Mouse (Mus musculus): ENCODE measurements at regions not wholly inside any gene's neighbourhood (a gene's known extent, or its start where the extent isn't known, plus 50 kb on each side); places are given as distances from the start of the nearest gene placed in this dataset.

DNA sequence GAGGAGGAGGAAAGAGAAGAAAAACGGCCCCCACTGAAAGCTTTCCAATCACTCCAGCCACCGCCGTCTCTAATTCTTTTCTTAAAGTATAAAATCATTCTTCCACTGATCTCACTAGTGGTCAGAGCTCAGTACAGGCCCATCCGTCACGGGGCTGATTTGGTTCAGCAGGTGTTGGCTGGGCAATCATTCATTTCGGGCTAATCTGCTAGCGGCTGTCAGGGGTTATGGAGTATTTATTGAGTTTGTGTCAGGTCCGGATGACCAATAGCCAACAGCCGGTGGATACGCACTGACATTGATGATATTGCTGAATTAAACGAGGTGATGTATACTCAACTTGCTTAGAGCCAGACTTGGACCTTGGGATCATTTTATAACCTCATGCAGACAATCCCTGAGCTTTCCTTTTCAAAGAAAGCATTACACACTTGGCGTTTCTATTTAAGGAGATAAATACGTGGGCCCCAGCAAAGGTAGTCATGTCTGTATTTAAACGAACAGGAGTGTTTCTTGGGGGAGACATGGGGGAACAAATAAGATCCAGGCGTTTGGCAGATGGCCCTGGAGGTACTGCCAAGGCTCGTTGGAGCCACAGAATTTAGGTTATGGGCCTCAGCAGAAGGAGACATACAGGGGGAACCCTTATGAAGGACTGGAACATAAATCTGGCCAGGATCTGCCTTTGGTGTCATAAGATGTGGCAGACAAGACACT is 385.1 kb downstream of the Gm45692 start:
- Histone ChIP-seq H3K4me2 (ENCODE audit: low read depth, low read length) (no peak overlapping the region), H3K4me1 (ENCODE audit: control insufficient read depth, insufficient read depth, low read length) (no peaks in the 10 kb centered on the region; the same call in 1 of the 2 replicates), H3K9ac (ENCODE audit: low read depth, low read length) (no peak overlapping the region), H3K4me3 (ENCODE audit: low read length) (no peak overlapping the region), H3K36me3 (ENCODE audit: control insufficient read depth, insufficient read depth, low read length) (no peaks in the 10 kb centered on the region), H3K27ac (ENCODE audit: low read length) (no peak overlapping the region), H3K27me3 (replicated peaks; ENCODE audit: control insufficient read depth, insufficient read depth, low read length) (no peaks in the 10 kb centered on the region; the same call in 1 of the 2 replicates), H3K9me3 (ENCODE audit: control insufficient read depth, low read length) (no peaks in the 10 kb centered on the region)
- WGBS: 32% methylated on average over 16 of the region's 16 CpGs
- ATAC-seq: no peak

DNA sequence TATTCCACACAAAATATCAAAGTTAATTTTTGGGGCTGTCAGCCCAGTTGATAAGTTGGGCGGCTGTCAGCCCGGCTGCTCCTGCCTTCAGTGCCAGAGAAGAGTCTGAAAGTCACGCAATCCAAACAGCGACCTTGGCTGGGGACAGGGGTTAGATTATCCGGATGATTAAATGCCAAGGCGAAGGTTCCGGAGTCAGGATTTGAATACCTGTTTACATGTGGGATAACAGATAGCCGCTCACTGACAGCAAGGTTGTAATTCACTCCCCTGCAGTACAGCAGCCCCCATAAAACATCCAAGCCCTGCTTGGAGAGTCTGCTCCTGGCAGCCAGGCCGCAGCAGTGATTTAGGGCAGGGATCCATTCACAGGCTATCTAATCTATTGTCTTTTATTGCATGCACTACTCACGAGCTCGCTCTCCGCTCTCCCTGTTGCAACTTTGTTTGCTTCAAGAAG is 388.3 kb downstream of the Gm45692 start:
- no peak overlapping the region for H3K4me3 ChIP-seq (ENCODE audit: low read length)
- no peaks in the 10 kb centered on the region for H3K36me3 ChIP-seq (ENCODE audit: control insufficient read depth, insufficient read depth, low read length)
- no peak overlapping the region for H3K4me2 ChIP-seq (ENCODE audit: low read depth, low read length)
- WGBS: 13% methylated on average over 12 of the region's 12 CpGs
- H3K4me1 ChIP-seq (ENCODE audit: control insufficient read depth, insufficient read depth, low read length): no peaks in the 10 kb centered on the region; the same call in 1 of the 2 replicates
- H3K27ac ChIP-seq (ENCODE audit: low read length): no peak overlapping the region
- peak; percentile 85 for ATAC-seq
- no peaks in the 10 kb centered on the region for H3K9me3 ChIP-seq (ENCODE audit: control insufficient read depth, low read length)
- no peak overlapping the region for H3K9ac ChIP-seq (ENCODE audit: low read depth, low read length)
- no peaks in the 10 kb centered on the region; the same call in 1 of the 2 replicates for H3K27me3 ChIP-seq (replicated peaks; ENCODE audit: control insufficient read depth, insufficient read depth, low read length)

DNA sequence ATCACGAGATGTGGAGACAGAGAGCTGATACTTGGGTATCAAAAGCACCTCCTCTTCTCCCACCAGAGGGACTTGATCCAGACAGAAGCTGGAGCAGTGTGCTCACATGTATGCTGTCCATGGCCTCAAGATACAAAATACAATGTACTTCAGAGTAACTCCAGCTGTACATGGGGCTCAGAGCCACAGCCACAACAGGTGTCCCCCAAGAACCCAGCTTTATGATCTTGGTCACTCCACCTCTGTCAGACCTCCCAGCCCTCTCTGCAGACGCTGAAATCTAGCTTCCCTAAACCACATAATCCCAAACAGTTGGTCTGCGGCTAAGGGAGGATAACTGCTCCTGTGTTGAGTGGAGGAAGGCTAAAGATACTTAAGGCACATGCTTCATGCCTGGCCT is 389.9 kb downstream of the Gm45692 start:
- Histone ChIP-seq H3K27me3 (replicated peaks; ENCODE audit: control insufficient read depth, insufficient read depth, low read length) (no peaks in the 10 kb centered on the region; the same call in 1 of the 2 replicates), H3K9ac (ENCODE audit: low read depth, low read length) (no peak overlapping the region), H3K27ac (ENCODE audit: low read length) (no peak overlapping the region), H3K4me2 (ENCODE audit: low read depth, low read length) (no peak overlapping the region), H3K4me3 (ENCODE audit: low read length) (no peak overlapping the region), H3K9me3 (ENCODE audit: control insufficient read depth, low read length) (no peaks in the 10 kb centered on the region), H3K36me3 (ENCODE audit: control insufficient read depth, insufficient read depth, low read length) (no peaks in the 10 kb centered on the region), H3K4me1 (ENCODE audit: control insufficient read depth, insufficient read depth, low read length) (no peaks in the 10 kb centered on the region; the same call in 1 of the 2 replicates)
- no peak for ATAC-seq
- 74% methylated on average over 3 of the region's 3 CpGs for WGBS

DNA sequence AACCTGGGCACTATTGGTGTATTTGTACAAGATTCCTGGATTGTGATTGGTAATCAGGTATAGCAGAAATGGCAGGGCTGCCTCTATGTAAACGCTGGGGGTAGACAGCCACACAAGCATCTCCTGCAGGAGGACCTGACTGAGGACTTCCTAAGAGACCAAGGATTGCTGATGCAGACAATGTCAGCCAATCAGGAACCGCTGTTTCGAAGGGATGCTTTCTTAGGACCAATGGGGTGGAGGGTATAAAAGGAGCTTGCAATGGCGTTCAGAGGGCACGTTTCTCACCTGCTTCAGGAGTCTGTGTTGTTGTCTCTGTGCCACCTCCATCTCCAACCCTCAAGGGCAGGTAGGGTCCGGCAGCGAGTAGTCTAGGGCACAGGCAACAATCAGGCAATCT is 393.7 kb downstream of the Gm45692 start:
- WGBS: 83% methylated on average over 7 of the region's 7 CpGs
- no peak for ATAC-seq
- Histone ChIP-seq H3K27me3 (replicated peaks; ENCODE audit: control insufficient read depth, insufficient read depth, low read length) (no peaks in the 10 kb centered on the region; the same call in 1 of the 2 replicates), H3K36me3 (ENCODE audit: control insufficient read depth, insufficient read depth, low read length) (no peaks in the 10 kb centered on the region), H3K9me3 (ENCODE audit: control insufficient read depth, low read length) (no peaks in the 10 kb centered on the region), H3K4me3 (ENCODE audit: low read length) (no peak overlapping the region), H3K4me1 (ENCODE audit: control insufficient read depth, insufficient read depth, low read length) (no peaks in the 10 kb centered on the region), H3K27ac (ENCODE audit: low read length) (no peak overlapping the region), H3K4me2 (ENCODE audit: low read depth, low read length) (no peak overlapping the region), H3K9ac (ENCODE audit: low read depth, low read length) (no peak overlapping the region)

DNA sequence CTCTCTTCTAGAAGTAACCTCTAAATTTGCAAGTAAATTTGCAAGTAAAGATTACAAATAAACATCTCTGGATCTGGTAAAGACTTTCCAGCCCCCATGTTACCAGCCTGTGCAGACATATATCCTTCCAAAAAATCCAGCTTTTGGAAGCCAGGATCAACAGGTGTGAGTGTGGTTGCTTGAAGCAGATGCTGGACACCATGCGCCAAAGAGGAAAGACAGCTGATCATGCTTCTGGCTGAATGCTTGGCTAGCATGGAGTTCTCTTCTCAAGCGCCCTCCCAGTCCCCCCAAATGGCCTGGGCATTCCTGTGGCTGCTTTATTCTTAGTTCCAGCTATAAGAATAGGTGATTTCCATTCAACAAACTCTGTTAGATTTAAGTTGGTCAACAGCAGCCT is 404.9 kb downstream of the Gm45692 start:
- H3K27ac ChIP-seq (ENCODE audit: low read length): no peak overlapping the region
- no peaks in the 10 kb centered on the region for H3K4me1 ChIP-seq (ENCODE audit: control insufficient read depth, insufficient read depth, low read length)
- 96% methylated on average over 2 of the region's 2 CpGs for WGBS
- H3K4me2 ChIP-seq (ENCODE audit: low read depth, low read length): no peak overlapping the region
- H3K4me3 ChIP-seq (ENCODE audit: low read length): no peak overlapping the region
- no peak for ATAC-seq
- no peaks in the 10 kb centered on the region for H3K36me3 ChIP-seq (ENCODE audit: control insufficient read depth, insufficient read depth, low read length)
- H3K9ac ChIP-seq (ENCODE audit: low read depth, low read length): no peak overlapping the region
- no peaks in the 10 kb centered on the region for H3K27me3 ChIP-seq (replicated peaks; ENCODE audit: control insufficient read depth, insufficient read depth, low read length)
- no peaks in the 10 kb centered on the region for H3K9me3 ChIP-seq (ENCODE audit: control insufficient read depth, low read length)

DNA sequence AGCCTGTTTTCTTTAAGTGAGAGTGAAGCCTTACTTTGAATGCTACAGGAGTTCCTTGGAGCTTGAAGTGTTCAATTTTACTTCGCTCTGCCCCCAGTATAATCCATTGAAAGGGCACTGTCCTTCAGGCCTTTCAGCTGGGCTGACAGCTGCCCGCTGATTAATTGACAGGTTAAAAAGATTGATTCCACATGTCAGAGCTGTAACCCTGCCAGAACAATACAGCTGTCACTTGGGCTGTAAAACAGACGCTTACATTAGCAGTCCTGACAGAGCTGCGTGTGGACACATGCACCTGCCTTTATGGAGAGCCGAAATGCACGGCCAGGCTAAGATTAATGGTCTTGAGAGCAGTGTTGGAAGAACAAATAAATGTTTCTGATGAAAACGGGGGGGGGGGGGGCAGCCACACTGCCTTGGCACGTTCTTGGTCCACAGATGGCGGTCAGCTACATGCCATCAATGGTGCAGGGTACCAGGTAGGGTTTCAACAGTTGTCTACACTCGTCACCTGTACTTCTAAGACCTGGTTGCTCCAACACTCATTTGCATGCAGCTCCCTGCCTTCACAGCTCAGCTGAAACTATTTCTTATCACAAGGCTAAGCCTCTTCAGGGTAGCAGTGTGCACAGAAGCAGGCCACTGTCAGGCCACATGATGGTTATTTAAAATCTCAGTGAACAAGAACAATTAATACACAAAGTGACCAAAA is 407.3 kb downstream of the Gm45692 start:
- Histone ChIP-seq H3K9ac (ENCODE audit: low read depth, low read length) (no peak overlapping the region), H3K9me3 (ENCODE audit: control insufficient read depth, low read length) (no peaks in the 10 kb centered on the region), H3K36me3 (ENCODE audit: control insufficient read depth, insufficient read depth, low read length) (no peaks in the 10 kb centered on the region), H3K4me1 (ENCODE audit: control insufficient read depth, insufficient read depth, low read length) (no peaks in the 10 kb centered on the region), H3K4me3 (ENCODE audit: low read length) (no peak overlapping the region), H3K4me2 (ENCODE audit: low read depth, low read length) (no peak overlapping the region), H3K27me3 (replicated peaks; ENCODE audit: control insufficient read depth, insufficient read depth, low read length) (0 out of 2 replicates have a peak, but pooled peaks cover 4% of the 10 kb centered on the region), H3K27ac (ENCODE audit: low read length) (no peak overlapping the region)
- 31% methylated on average over 10 of the region's 10 CpGs for WGBS
- peak; percentile 23; the same call in 1 of the 2 replicates for ATAC-seq

DNA sequence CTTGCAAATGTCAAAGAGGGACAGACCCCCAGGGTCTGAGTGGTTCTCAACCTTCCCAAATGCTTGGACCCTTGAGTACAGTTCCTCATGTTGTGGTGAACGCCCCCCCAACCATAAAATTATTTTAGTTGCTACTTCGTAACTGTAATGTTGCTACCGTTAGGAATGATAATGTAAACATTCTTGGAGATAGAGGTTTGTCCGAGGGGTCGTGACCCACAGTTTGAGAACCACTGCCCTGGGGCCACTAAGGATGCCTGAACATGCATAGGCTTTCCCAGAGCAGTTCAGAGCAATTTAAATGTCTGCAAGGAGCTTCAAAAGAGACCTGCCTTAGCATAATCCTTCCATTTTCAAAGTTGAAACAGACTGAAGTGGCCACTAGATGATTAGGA is 407.8 kb downstream of the Gm45692 start:
- H3K4me3 ChIP-seq (ENCODE audit: low read length): no peak overlapping the region
- WGBS: 51% methylated on average over 5 of the region's 5 CpGs
- H3K9ac ChIP-seq (ENCODE audit: low read depth, low read length): no peak overlapping the region
- H3K27me3 ChIP-seq (replicated peaks; ENCODE audit: control insufficient read depth, insufficient read depth, low read length): 0 out of 2 replicates have a peak, but pooled peaks cover 4% of the 10 kb centered on the region
- H3K27ac ChIP-seq (ENCODE audit: low read length): no peak overlapping the region
- no peaks in the 10 kb centered on the region for H3K9me3 ChIP-seq (ENCODE audit: control insufficient read depth, low read length)
- H3K36me3 ChIP-seq (ENCODE audit: control insufficient read depth, insufficient read depth, low read length): no peaks in the 10 kb centered on the region
- ATAC-seq: no peak
- no peaks in the 10 kb centered on the region for H3K4me1 ChIP-seq (ENCODE audit: control insufficient read depth, insufficient read depth, low read length)
- no peak overlapping the region for H3K4me2 ChIP-seq (ENCODE audit: low read depth, low read length)

DNA sequence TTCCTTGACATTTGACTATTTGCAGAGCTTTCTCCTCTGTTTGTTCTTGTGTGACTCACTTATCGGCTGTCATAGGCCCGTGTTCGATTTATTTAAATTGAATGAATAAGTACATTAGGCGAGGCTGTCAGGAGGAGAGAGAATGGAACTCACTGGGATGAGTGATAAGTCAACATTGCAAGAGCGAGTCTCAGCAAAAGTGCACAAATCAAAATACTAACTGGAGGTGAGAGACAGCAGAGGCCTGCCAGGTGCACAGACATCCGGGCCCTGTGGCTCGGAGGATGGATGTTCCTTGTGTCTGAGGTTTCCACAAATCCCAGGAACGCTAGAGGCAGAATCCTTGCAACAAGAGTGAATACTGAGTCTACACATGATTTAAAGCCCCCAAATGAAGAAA is 410.6 kb downstream of the Gm45692 start:
- no peaks in the 10 kb centered on the region for H3K36me3 ChIP-seq (ENCODE audit: control insufficient read depth, insufficient read depth, low read length)
- no peaks in the 10 kb centered on the region for H3K4me1 ChIP-seq (ENCODE audit: control insufficient read depth, insufficient read depth, low read length)
- H3K27ac ChIP-seq (ENCODE audit: low read length): no peak overlapping the region
- 0 out of 2 replicates have a peak, but pooled peaks cover 4% of the 10 kb centered on the region for H3K27me3 ChIP-seq (replicated peaks; ENCODE audit: control insufficient read depth, insufficient read depth, low read length)
- 36% methylated on average over 8 of the region's 8 CpGs for whole genome bisulfite sequencing
- H3K9ac ChIP-seq (ENCODE audit: low read depth, low read length): no peak overlapping the region
- no peak overlapping the region for H3K4me3 ChIP-seq (ENCODE audit: low read length)
- no peak overlapping the region for H3K4me2 ChIP-seq (ENCODE audit: low read depth, low read length)
- ATAC-seq: no peak
- H3K9me3 ChIP-seq (ENCODE audit: control insufficient read depth, low read length): no peaks in the 10 kb centered on the region

DNA sequence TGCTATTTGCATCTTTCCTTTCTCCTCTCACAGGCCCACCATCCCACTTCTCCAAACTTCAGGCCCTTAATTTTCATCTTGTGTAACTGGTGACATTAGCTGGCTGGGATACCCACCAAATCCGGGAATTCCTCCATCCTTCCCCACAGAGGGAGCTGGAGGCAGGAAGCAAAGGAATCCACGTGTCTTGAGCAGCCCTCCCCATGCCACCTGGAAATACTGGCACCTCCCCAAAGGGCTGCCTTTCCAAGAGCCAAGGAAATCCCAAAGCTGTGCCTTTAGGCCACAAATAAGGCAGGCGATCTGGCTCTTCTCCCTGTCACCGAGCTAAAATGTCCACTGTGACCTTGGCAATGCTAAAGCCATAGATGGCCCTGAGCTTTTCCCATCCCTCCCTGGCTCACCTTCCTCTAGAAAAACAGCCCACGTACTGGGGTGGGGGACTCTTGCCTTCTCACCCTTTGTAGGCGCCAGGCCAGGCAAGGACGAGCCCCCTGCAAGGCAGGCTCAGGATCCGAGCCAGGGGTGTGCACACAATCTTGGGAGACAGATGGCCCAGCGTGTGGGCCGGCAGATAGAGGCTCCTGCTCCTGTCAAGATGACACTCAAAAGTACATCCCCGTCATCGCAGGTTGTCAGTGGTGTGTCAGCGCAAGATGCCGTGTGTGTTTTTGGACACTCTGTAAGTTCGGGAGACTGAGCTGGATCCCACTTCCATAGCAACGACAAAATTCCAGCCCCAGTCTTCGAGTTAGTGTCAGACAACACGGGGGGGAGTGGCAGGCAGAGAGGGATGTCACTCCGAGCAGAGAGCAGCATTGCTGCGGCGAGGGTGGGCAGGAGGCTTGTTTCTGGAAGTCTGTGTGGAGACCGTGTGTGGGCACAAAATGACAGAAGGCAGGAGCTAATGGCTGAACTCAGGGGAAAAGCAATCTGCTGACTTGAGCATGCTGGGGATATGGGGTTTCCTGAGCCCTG is 414.4 kb downstream of the Gm45692 start:
- H3K27me3 ChIP-seq (replicated peaks; ENCODE audit: control insufficient read depth, insufficient read depth, low read length): 0 out of 2 replicates have a peak, but pooled peaks cover 4% of the 10 kb centered on the region
- H3K4me2 ChIP-seq (ENCODE audit: low read depth, low read length): no peak overlapping the region
- no peaks in the 10 kb centered on the region for H3K9me3 ChIP-seq (ENCODE audit: control insufficient read depth, low read length)
- no peaks in the 10 kb centered on the region for H3K4me1 ChIP-seq (ENCODE audit: control insufficient read depth, insufficient read depth, low read length)
- H3K27ac ChIP-seq (ENCODE audit: low read length): no peak overlapping the region
- no peak for ATAC-seq
- H3K36me3 ChIP-seq (ENCODE audit: control insufficient read depth, insufficient read depth, low read length): no peaks in the 10 kb centered on the region
- no peak overlapping the region for H3K4me3 ChIP-seq (ENCODE audit: low read length)
- WGBS: 69% methylated on average over 22 of the region's 22 CpGs
- H3K9ac ChIP-seq (ENCODE audit: low read depth, low read length): no peak overlapping the region
